Mouse (Mus musculus) lung, adult 2 months (tissue): Measurements from ENCODE around the gene Dnase1l1. TPM values are rescaled to one million over a fixed set of nuclear protein-coding genes. Genes with fewer than 3 reads are reported as not detected.

ENCODE experiments used
- DNase-seq: peaks from one replicate; pipeline ENCODE4 v3.0.0; 2022
- H3K4me1 ChIP-seq: fragments of 200-500 bp; 2 replicates; pipeline ENCODE4 v1.6.1; 2011; ENCODE audit warnings: low read length; ENCODE audit not compliant: control insufficient read depth, insufficient read depth
- H3K4me3 ChIP-seq: fragments of 200-500 bp; replicated peaks from 2 replicates; pipeline ENCODE3; 2011; ENCODE audit warnings: low read depth, mild to moderate bottlenecking, control low read depth, low read length; ENCODE audit errors: extremely low read depth
- CTCF ChIP-seq: fragments of 200-500 bp; IDR thresholded peaks from 2 replicates; pipeline ENCODE4 v1.5.1; 2011; ENCODE audit warnings: mild to moderate bottlenecking, low read length, control low read depth; ENCODE audit not compliant: insufficient read depth
- POLR2A ChIP-seq: fragments of 200-500 bp; IDR thresholded peaks from 2 replicates; pipeline ENCODE4 v1.6.1; 2011; ENCODE audit warnings: low read depth, mild to moderate bottlenecking, control low read depth, low read length, borderline replicate concordance; ENCODE audit errors: extremely low read depth
- WGBS: fragments of 180-500 bp; shearing (Covaris S2); methylation state at CpG from one replicate; pipeline ENCODE4 v1.1.7; 2018; 5-methylcytosine and 5-hydroxymethylcytosine counted together
- polyA plus RNA-seq: library from polyadenylated mRNA; depleted of rRNA; stranded (reverse); fragments of >200 nt; gene quantifications from 2 replicates; pipeline ENCODE4 v1.2.3, GENCODE M21; 2012; rRNA removed

Dnase1l1 gene
- 26.1 and 38.3 TPM in 2 replicates for polyA plus RNA-seq

- 25% methylated on average over 16 of the region's 16 CpGs for WGBS
- Histone ChIP-seq H3K4me1 (no peaks in the 10 kb centered on the region), H3K4me3 (peak within 1 kb of the TSS; percentile 97)
- DNase-seq: peak; percentile 70
- no peak for TF ChIP-seq CTCF
- TF ChIP-seq POLR2A: peak; percentile 53; the same call in 1 of the 2 replicates
Measured at GRCm38 (mm10) chrX:74281732-74282394, at the start of gene Dnase1l1, which contains the start of gene Taz. Gene Dnase1l1, minus strand, starts transcription at chrX:74282337. Gene Taz, plus strand, starts transcription at chrX:74281912.

GRCm38 (mm10) chrX:74330166-74330930 lies 48.2 kb upstream of the Dnase1l1 start:
- H3K4me3 ChIP-seq: no peak overlapping the region
- H3K4me1 ChIP-seq: no peaks in the 10 kb centered on the region
- no peak for TF ChIP-seq POLR2A
- no peak for TF ChIP-seq CTCF
- DNase-seq: no peak
- 37% methylated on average over 2 of the region's 2 CpGs for WGBS

GRCm38 (mm10) chrX:74329215-74329671 lies 47.1 kb upstream of the Dnase1l1 start:
- TF ChIP-seq CTCF (no peak), POLR2A (no peak)
- no peak for DNase-seq

GRCm38 (mm10) chrX:74328725-74329161 lies 46.6 kb upstream of the Dnase1l1 start, which contains the start of gene Plxna3:
Gene Plxna3, plus strand, starts transcription at chrX:74329066.
- no peak for TF ChIP-seq POLR2A
- no peak for TF ChIP-seq CTCF
- Histone ChIP-seq H3K4me3 (peak within 1 kb of the TSS; percentile 55), H3K4me1 (no peaks in the 10 kb centered on the region)
- WGBS: 31% methylated on average over 30 of the region's 30 CpGs
- DNase-seq: peak; percentile 70

More at GRCm38 (mm10) chrX:74329215-74329671, 47.1 kb upstream of the Dnase1l1 start:
- WGBS: 36% methylated on average over 10 of the region's 10 CpGs
- H3K4me3 ChIP-seq: peak overlapping the region; percentile 55
- no peaks in the 10 kb centered on the region for H3K4me1 ChIP-seq

GRCm38 (mm10) chrX:74312540-74313464 lies 30.7 kb upstream of the Dnase1l1 start, which contains the start of gene Fam50a:
Gene Fam50a, plus strand, starts transcription at chrX:74313033.
- peak; percentile 81 for DNase-seq
- Histone ChIP-seq H3K4me1 (no peaks in the 10 kb centered on the region; the same call in 1 of the 2 replicates), H3K4me3 (peak within 1 kb of the TSS; percentile 93)
- TF ChIP-seq POLR2A (peak; percentile 79; the same call in 1 of the 2 replicates), CTCF (no peak)
- 29% methylated on average over 59 of the region's 59 CpGs for whole genome bisulfite sequencing

GRCm38 (mm10) chrX:74304867-74305700 lies 22.9 kb upstream of the Dnase1l1 start, which contains the start of gene Gdi1:
Gene Gdi1, plus strand, starts transcription at chrX:74304998.
- no peaks in the 10 kb centered on the region for H3K4me1 ChIP-seq
- peak; percentile 97 for TF ChIP-seq POLR2A
- TF ChIP-seq CTCF: no peak
- peak; percentile 76 for DNase-seq

GRCm38 (mm10) chrX:74299721-74300120 lies 17.6 kb upstream of the Dnase1l1 start:
- no peak for TF ChIP-seq POLR2A
- WGBS: 68% methylated on average over 3 of the region's 3 CpGs
- Histone ChIP-seq H3K4me1 (no peaks in the 10 kb centered on the region; the same call in 1 of the 2 replicates), H3K4me3 (no peak overlapping the region)
- DNase-seq: no peak

More at GRCm38 (mm10) chrX:74304867-74305700, 22.9 kb upstream of the Dnase1l1 start, which contains the start of gene Gdi1:
- WGBS: 22% methylated on average over 39 of the region's 41 CpGs
- H3K4me3 ChIP-seq: peak within 1 kb of the TSS; percentile 99

GRCm38 (mm10) chrX:74298348-74298747 lies 16.2 kb upstream of the Dnase1l1 start:
- no peak for TF ChIP-seq CTCF
- no peak for TF ChIP-seq POLR2A
- no peaks in the 10 kb centered on the region; the same call in 1 of the 2 replicates for H3K4me1 ChIP-seq
- DNase-seq: no peak
- H3K4me3 ChIP-seq: no peak overlapping the region
- WGBS: 68% methylated on average over 1 of the region's 1 CpGs
